Mouse (Mus musculus) small intestine, adult 2 months (tissue): ENCODE measurements around the gene Abtb2. TPM values are rescaled to one million over a fixed set of nuclear protein-coding genes. Genes with fewer than 3 reads are reported as not detected.

ENCODE experiments used
- H3K27ac ChIP-seq: fragments of 200-500 bp; 2 replicates; pipeline ENCODE4 v1.5.1; 2012; ENCODE audit warnings: low read depth, low read length, control low read depth, inconsistent platforms; ENCODE audit not compliant: insufficient read depth
- H3K27me3 ChIP-seq: fragments of 200-500 bp; 2 replicates; pipeline ENCODE4 v1.6.1; 2012; ENCODE audit warnings: mild to moderate bottlenecking, moderate library complexity, low read length, inconsistent platforms; ENCODE audit not compliant: control insufficient read depth, insufficient read depth
- H3K36me3 ChIP-seq: fragments of 200-500 bp; 2 replicates; pipeline ENCODE4 v1.6.1; 2012; ENCODE audit warnings: mild to moderate bottlenecking, low read length, control low read depth, inconsistent platforms; ENCODE audit not compliant: control insufficient read depth, insufficient read depth
- H3K4me1 ChIP-seq: fragments of 200-500 bp; 2 replicates; pipeline ENCODE4 v1.6.1; 2012; ENCODE audit warnings: low read length, inconsistent platforms, mixed read lengths; ENCODE audit not compliant: control insufficient read depth, insufficient read depth, insufficient read length
- H3K4me3 ChIP-seq: fragments of 200-500 bp; 2 replicates; pipeline ENCODE4 v1.5.1; 2012; ENCODE audit warnings: low read depth, mild to moderate bottlenecking, control low read depth, inconsistent platforms, low read length, moderate library complexity
- CTCF ChIP-seq: fragments of 200-500 bp; IDR thresholded peaks from 2 replicates; pipeline ENCODE4 v1.5.1; 2012; ENCODE audit warnings: low read depth, mild to moderate bottlenecking, control low read depth, inconsistent platforms, low read length, moderate library complexity, mixed read lengths; ENCODE audit not compliant: insufficient replicate concordance, insufficient read length; ENCODE audit errors: extremely low read depth
- POLR2A ChIP-seq: fragments of 200-500 bp; IDR thresholded peaks from 2 replicates; pipeline ENCODE4 v1.6.1; 2012; ENCODE audit warnings: low read depth, mild to moderate bottlenecking, control low read depth, inconsistent platforms, low read length, moderate library complexity
- WGBS: fragments of 180-500 bp; shearing (Covaris S2); methylation state at CpG from one replicate; pipeline ENCODE4 v1.1.7; 2018; 5-methylcytosine and 5-hydroxymethylcytosine counted together
- polyA plus RNA-seq: library from polyadenylated mRNA; depleted of rRNA; stranded (reverse); fragments of >200 nt; gene quantifications from 2 replicates; pipeline ENCODE4 v1.2.3, GENCODE M21; 2012

Abtb2 gene
- polyA plus RNA-seq, 1 experiment = 2.7 TPM

- 0 out of 2 replicates have a peak overlapping the region, but pooled peaks have one; percentile 22 for H3K4me3 ChIP-seq
- no peak for TF ChIP-seq POLR2A
- no peak for TF ChIP-seq CTCF
- H3K27me3 ChIP-seq = no peaks in the 10 kb centered on the region
- no peaks in the 10 kb centered on the region for H3K36me3 ChIP-seq
- H3K27ac ChIP-seq = peak overlapping the region; percentile 44
- 67% methylated on average over 9 of the region's 9 CpGs for WGBS
- H3K4me1 ChIP-seq = peaks cover 18% of the 10 kb centered on the region; the same call in 1 of the 2 replicates
Measured at GRCm38 (mm10) chr2:103682927-103683442, 116.9 kb downstream of the Abtb2 start.

- H3K4me3 ChIP-seq = no peak overlapping the region
- H3K27ac ChIP-seq = no peak overlapping the region
- 87% methylated on average over 2 of the region's 2 CpGs for WGBS
- no peak for TF ChIP-seq POLR2A
- TF ChIP-seq CTCF = no peak
- H3K27me3 ChIP-seq = no peaks in the 10 kb centered on the region
- no peaks in the 10 kb centered on the region for H3K36me3 ChIP-seq
- H3K4me1 ChIP-seq = peaks cover 18% of the 10 kb centered on the region; the same call in 1 of the 2 replicates
Measured at GRCm38 (mm10) chr2:103684431-103684830, 118.3 kb downstream of the Abtb2 start.

GRCm38 (mm10) chr2:103684926-103685577 lies 118.9 kb downstream of the Abtb2 start:
- no peak for TF ChIP-seq CTCF
- TF ChIP-seq POLR2A = no peak
- Histone ChIP-seq H3K4me1 (peaks cover 18% of the 10 kb centered on the region; the same call in 1 of the 2 replicates), H3K27ac (no peak overlapping the region), H3K36me3 (no peaks in the 10 kb centered on the region), H3K27me3 (no peaks in the 10 kb centered on the region), H3K4me3 (no peak overlapping the region)
- WGBS = 57% methylated on average over 7 of the region's 7 CpGs

GRCm38 (mm10) chr2:103685581-103685980 lies 119.5 kb downstream of the Abtb2 start:
- TF ChIP-seq POLR2A (no peak), CTCF (no peak)
- H3K27me3 ChIP-seq = no peaks in the 10 kb centered on the region
- H3K36me3 ChIP-seq = no peaks in the 10 kb centered on the region
- 87% methylated on average over 4 of the region's 4 CpGs for WGBS
- peaks cover 18% of the 10 kb centered on the region; the same call in 1 of the 2 replicates for H3K4me1 ChIP-seq
- no peak overlapping the region for H3K27ac ChIP-seq
- no peak overlapping the region for H3K4me3 ChIP-seq

DNA sequence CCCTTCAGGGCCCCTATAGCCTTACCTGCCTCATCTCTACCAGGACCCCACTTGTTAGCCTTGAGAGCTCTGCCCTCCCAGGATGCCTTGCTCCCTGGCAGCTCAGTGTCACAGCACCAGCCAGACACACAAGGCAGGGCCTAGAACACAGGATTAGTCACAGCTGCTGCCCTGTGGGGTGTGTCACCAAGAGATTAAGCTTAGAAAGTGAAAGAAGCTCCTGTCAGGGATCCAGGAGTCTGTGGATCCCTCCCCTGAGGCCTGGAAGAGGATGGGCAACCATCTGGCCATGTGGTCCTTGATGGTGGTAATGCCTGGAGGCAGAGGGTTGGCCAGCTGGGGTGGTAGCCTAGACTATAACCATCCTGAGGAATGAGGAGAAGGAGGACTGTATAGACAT lies 121.0 kb downstream of the Abtb2 start:
- Histone ChIP-seq H3K4me1 (peaks cover 18% of the 10 kb centered on the region; the same call in 1 of the 2 replicates), H3K27ac (no peak overlapping the region), H3K4me3 (no peak overlapping the region), H3K36me3 (no peaks in the 10 kb centered on the region), H3K27me3 (no peaks in the 10 kb centered on the region)
- no peak for TF ChIP-seq CTCF
- TF ChIP-seq POLR2A = no peak

GRCm38 (mm10) chr2:103687888-103688287 lies 121.8 kb downstream of the Abtb2 start:
- Histone ChIP-seq H3K27ac (no peak overlapping the region), H3K36me3 (no peaks in the 10 kb centered on the region), H3K4me1 (peaks cover 13% of the 10 kb centered on the region; the same call in 1 of the 2 replicates), H3K4me3 (no peak overlapping the region), H3K27me3 (no peaks in the 10 kb centered on the region)
- TF ChIP-seq POLR2A = no peak
- TF ChIP-seq CTCF = no peak

GRCm38 (mm10) chr2:103690425-103690824 lies 124.3 kb downstream of the Abtb2 start:
- Histone ChIP-seq H3K4me3 (no peak overlapping the region), H3K27me3 (no peaks in the 10 kb centered on the region), H3K4me1 (peaks cover 2% of the 10 kb centered on the region; the same call in 1 of the 2 replicates), H3K27ac (no peak overlapping the region), H3K36me3 (no peaks in the 10 kb centered on the region)
- WGBS = 73% methylated on average over 6 of the region's 6 CpGs
- no peak for TF ChIP-seq POLR2A
- no peak for TF ChIP-seq CTCF
